Mouse (Mus musculus) ovary, postnatal 14 days (tissue): ENCODE results near the gene Sgms1.

Experiments
- DNase-seq: peaks from one replicate; pipeline ENCODE4 v3.0.0; 2022; ENCODE audit warnings: low spot score

Gene Sgms1

GRCm38 (mm10) chr19:32292782-32293776 is 96.4 kb downstream of the Sgms1 start:
- DNase-seq: no peak

- no peak for DNase-seq
Measured at GRCm38 (mm10) chr19:32292067-32292739, 97.3 kb downstream of the Sgms1 start.

GRCm38 (mm10) chr19:32291130-32291529 is 98.4 kb downstream of the Sgms1 start:
- no peak for DNase-seq

- DNase-seq: no peak
Measured at GRCm38 (mm10) chr19:32288895-32289294, 100.6 kb downstream of the Sgms1 start.

GRCm38 (mm10) chr19:32287839-32288238 is 101.7 kb downstream of the Sgms1 start:
- DNase-seq: no peak

- DNase-seq: no peak
Measured at GRCm38 (mm10) chr19:32285455-32285831, 104.1 kb downstream of the Sgms1 start.

GRCm38 (mm10) chr19:32284681-32285454 is 104.6 kb downstream of the Sgms1 start:
- no peak for DNase-seq

GRCm38 (mm10) chr19:32281917-32282316 is 107.6 kb downstream of the Sgms1 start:
- no peak for DNase-seq

- DNase-seq: no peak
Measured at GRCm38 (mm10) chr19:32280380-32280779, 109.1 kb downstream of the Sgms1 start.

- no peak for DNase-seq
Measured at GRCm38 (mm10) chr19:32279400-32279799, 110.1 kb downstream of the Sgms1 start.

GRCm38 (mm10) chr19:32277869-32278268 is 111.6 kb downstream of the Sgms1 start:
- DNase-seq: no peak

GRCm38 (mm10) chr19:32277287-32277686 is 112.2 kb downstream of the Sgms1 start:
- DNase-seq: no peak

- DNase-seq: no peak
Measured at GRCm38 (mm10) chr19:32276817-32277216, 112.7 kb downstream of the Sgms1 start.

GRCm38 (mm10) chr19:32276263-32276662 is 113.3 kb downstream of the Sgms1 start:
- DNase-seq: no peak

GRCm38 (mm10) chr19:32275068-32275925 is 114.2 kb downstream of the Sgms1 start:
- no peak for DNase-seq

GRCm38 (mm10) chr19:32274145-32274544 is 115.4 kb downstream of the Sgms1 start:
- no peak for DNase-seq

GRCm38 (mm10) chr19:32273714-32274113 is 115.8 kb downstream of the Sgms1 start:
- no peak for DNase-seq

GRCm38 (mm10) chr19:32272475-32273260 is 116.8 kb downstream of the Sgms1 start:
- DNase-seq: no peak

- no peak for DNase-seq
Measured at GRCm38 (mm10) chr19:32271455-32272200, 117.9 kb downstream of the Sgms1 start.

GRCm38 (mm10) chr19:32269844-32270176 is 119.7 kb downstream of the Sgms1 start:
- no peak for DNase-seq
